Mouse (Mus musculus): ENCODE data around the gene H3f3b.

DNA sequence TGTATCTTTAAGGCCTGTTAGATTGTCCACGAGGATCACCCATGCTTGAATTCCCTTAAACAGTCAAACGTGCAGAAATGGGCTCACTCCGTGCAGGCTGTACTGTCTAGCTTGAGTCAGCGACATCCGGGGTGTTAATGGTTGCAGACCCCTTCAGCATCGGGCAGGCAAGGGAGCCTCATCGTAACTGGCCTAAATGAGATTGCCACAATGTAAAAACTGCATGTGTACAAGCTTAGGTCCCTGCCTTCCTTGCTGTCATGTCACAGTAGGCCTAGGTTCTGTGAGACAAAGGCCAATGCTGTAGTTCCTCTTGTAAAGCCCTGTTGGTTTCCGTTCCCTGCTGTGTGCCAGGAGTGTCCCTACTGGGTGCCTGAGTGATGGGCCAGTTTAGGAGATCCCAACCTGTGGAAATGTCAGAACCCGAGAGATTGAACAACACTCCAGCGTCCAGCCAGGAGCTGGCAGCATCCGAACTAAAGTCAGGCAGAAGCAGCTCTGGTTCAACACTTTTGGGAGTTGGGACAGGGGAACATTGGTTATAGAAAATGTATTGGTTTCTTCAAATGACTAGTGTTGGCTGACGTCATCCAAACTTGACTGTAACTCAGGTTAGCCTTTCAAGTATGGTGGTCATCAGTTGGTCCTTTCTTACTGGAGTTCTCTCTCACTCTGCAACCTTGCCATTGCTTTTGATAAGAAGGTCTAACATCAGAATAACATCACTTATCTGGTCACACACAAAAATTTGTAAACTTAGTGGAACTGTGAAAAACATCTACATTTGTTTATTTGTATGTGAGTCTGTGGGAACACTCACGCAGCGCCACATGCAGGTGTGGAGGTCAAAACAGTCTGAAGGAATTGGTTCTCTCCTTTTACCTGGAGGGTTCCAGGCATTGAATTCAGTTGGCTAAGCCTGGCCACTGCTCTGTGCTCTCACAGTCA is 3.4 kb upstream of the H3f3b start:
- TF ChIP-seq CTCF (conservative IDR thresholded peaks at IDR 0.05; ENCODE audit: low read length) (no peak), POU5F1 (IDR thresholded peaks at IDR 0.05; ENCODE audit: borderline replicate concordance, low read length) (no peak)
